Mouse (Mus musculus) hindbrain, embryonic 10.5 days (tissue): Measurements from ENCODE around the gene Hira. TPM values are rescaled to one million over a fixed set of nuclear protein-coding genes. Genes with fewer than 3 reads are reported as not detected.

Experiments
- DNase-seq: peaks from one replicate; pipeline ENCODE4 v3.0.0-alpha.2; 2017; ENCODE audit warnings: low spot score
- H3K27ac ChIP-seq: fragments of 300-500 bp; sonication (generic); 2 replicates; pipeline ENCODE4 v1.5.1; 2016; ENCODE audit warnings: mild to moderate bottlenecking, moderate library complexity
- H3K27me3 ChIP-seq: fragments of 300-500 bp; sonication (generic); 2 replicates; pipeline ENCODE4 v1.6.1; 2016; ENCODE audit warnings: mild to moderate bottlenecking; ENCODE audit not compliant: poor library complexity, insufficient read depth, severe bottlenecking
- H3K36me3 ChIP-seq: fragments of 300-500 bp; sonication (generic); 2 replicates; pipeline ENCODE4 v1.6.1; 2016; ENCODE audit warnings: mild to moderate bottlenecking, moderate library complexity
- H3K4me1 ChIP-seq: fragments of 300-500 bp; sonication (generic); replicated peaks from 2 replicates; pipeline ENCODE4 v1.6.1; 2016; ENCODE audit warnings: mild to moderate bottlenecking
- H3K4me3 ChIP-seq: fragments of 300-500 bp; sonication (generic); 2 replicates; pipeline ENCODE4 v1.5.1; 2016; ENCODE audit warnings: mild to moderate bottlenecking, moderate library complexity
- H3K9me3 ChIP-seq: fragments of 300-500 bp; sonication (generic); 2 replicates; pipeline ENCODE4 v1.6.1; 2016; ENCODE audit warnings: mild to moderate bottlenecking, moderate library complexity
- WGBS: fragments of 180-500 bp; shearing (Covaris S2); methylation state at CpG from one replicate; pipeline ENCODE4 v1.1.7; 2016; 5-methylcytosine and 5-hydroxymethylcytosine counted together
- polyA plus RNA-seq: library from polyadenylated mRNA; unstranded; fragments of >200 nt; fragmentation: Nextera tagmentation; extraction: Ambion mirVana; gene quantifications from 2 replicates; pipeline ENCODE4 v1.2.1, GENCODE M21; 2016

Hira gene
- polyA plus RNA-seq, 1 experiment from 2014 or later, result 18.4 TPM

DNA sequence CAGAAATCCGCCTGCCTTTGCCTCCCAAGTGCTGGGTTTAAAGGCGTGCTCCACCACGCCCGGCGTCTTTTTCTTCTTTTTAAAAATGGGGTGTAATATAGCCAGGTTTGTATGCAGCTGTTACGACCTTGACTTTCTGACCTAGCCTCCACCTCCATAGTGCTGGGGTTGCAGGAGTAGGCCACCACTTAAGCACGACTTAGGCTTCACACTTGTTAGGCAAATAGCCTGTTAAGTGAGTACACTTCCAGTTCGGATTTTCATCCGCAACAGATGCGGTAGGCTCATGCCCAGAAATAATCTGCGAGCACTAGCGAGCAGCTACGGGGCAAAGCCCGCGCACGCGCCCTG lies 771 bp upstream of the Hira start:
- peaks cover 21% of the 10 kb centered on the region for H3K4me1 ChIP-seq
- peak overlapping the region; percentile 93 for H3K4me3 ChIP-seq
- no peaks in the 10 kb centered on the region for H3K27me3 ChIP-seq
- H3K27ac ChIP-seq, result peak overlapping the region; percentile 97
- 1% methylated on average over 17 of the region's 17 CpGs for WGBS
- no peaks in the 10 kb centered on the region for H3K9me3 ChIP-seq
- peaks cover 62% of the 10 kb centered on the region for H3K36me3 ChIP-seq
- DNase-seq, result no peak

DNA sequence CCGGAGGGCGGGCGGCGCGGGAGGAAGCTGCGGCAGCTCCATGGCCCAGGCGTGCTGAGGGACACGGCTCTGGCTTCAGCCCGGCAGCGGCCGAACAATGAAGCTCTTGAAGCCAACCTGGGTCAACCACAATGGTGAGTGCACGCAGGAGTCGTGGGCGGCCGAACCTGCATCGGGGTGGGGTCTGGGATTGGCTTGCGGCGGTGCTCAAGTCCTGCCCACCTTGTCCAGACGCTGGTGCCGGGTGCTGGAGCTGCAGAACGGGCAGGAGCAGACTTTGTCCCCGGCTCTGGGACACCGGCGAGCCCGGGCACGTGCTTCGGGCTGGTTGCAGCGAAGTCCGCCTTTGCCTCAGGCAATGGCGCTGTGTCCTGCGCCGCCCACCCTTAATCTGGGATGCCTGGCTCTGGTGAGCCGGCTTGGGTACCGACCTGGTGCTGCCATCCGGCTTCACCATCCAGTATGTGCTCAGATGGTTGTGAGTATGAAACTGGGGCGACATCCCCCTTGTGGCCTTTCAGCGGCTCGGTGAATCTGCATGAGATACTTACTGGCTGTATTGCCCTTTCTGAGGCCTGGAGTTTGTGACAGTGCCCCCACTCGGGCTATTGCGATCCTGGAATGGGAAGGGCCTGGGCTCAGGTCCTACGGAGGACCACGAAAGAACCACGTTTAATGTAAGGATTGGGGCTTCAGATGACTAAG lies 701 bp downstream of the Hira start:
- peaks cover 21% of the 10 kb centered on the region for H3K4me1 ChIP-seq
- peak overlapping the region; percentile 97 for H3K27ac ChIP-seq
- H3K4me3 ChIP-seq, result peak overlapping the region; percentile 93
- peak; percentile 80 for DNase-seq
- 0 out of 2 replicates have a peak, but pooled peaks cover under 1% of the 10 kb centered on the region for H3K9me3 ChIP-seq
- no peaks in the 10 kb centered on the region for H3K27me3 ChIP-seq
- WGBS, result under 1% methylated on average over 43 of the region's 43 CpGs
- peaks cover 62% of the 10 kb centered on the region for H3K36me3 ChIP-seq

GRCm38 (mm10) chr16:18878091-18878720 lies 1.4 kb downstream of the Hira start:
- no peak for DNase-seq
- Histone ChIP-seq H3K4me3 (peak overlapping the region; percentile 93), H3K27ac (peak overlapping the region; percentile 97), H3K27me3 (no peaks in the 10 kb centered on the region), H3K4me1 (peaks cover 21% of the 10 kb centered on the region), H3K9me3 (0 out of 2 replicates have a peak, but pooled peaks cover 5% of the 10 kb centered on the region), H3K36me3 (peaks cover 62% of the 10 kb centered on the region)
- WGBS, result 31% methylated on average over 20 of the region's 20 CpGs

- H3K36me3 ChIP-seq, result peaks cover 73% of the 10 kb centered on the region
- DNase-seq, result no peak
Observed at GRCm38 (mm10) chr16:18884044-18884443, 7.2 kb downstream of the Hira start.

DNA sequence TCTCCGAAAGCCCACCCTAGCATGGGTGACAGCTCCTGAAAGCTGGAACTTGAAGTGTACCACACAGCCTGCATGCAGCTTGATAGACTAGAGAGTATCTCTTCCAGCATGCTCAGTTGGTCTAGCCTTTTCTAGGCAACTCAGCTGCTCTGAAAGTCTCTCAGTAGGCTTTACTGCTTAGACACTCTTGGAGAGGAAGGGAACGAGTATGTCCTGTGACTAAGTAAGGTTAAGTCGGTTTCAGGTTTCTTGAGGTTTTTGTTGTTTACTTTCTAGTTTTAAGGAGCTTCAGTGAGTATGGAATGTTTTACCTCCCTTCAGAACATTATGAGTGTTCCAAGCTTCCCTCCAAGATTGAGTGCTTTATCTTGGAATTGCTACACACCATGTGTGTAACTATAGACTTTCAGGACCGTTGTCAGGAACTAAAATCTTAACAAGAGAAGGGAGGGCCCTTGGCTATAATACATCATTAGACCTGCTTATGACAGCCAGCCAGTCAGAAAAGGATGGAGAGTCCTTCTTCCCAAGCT lies 17.1 kb downstream of the Hira start:
- H3K36me3 ChIP-seq, result peaks cover 43% of the 10 kb centered on the region

More at GRCm38 (mm10) chr16:18884044-18884443, 7.2 kb downstream of the Hira start:
- Histone ChIP-seq H3K27ac (no peak overlapping the region), H3K4me3 (no peak overlapping the region), H3K27me3 (no peaks in the 10 kb centered on the region), H3K4me1 (0 out of 2 replicates have a peak, but pooled peaks cover 9% of the 10 kb centered on the region), H3K9me3 (0 out of 2 replicates have a peak, but pooled peaks cover 5% of the 10 kb centered on the region)

GRCm38 (mm10) chr16:18895249-18895648 lies 18.4 kb downstream of the Hira start:
- Histone ChIP-seq H3K36me3 (peaks cover 57% of the 10 kb centered on the region), H3K27ac (no peak overlapping the region), H3K9me3 (no peaks in the 10 kb centered on the region), H3K27me3 (no peaks in the 10 kb centered on the region), H3K4me3 (no peak overlapping the region), H3K4me1 (no peaks in the 10 kb centered on the region)
- no peak for DNase-seq
- WGBS, result 85% methylated on average over 3 of the region's 3 CpGs

More for the DNA sequence above, 17.1 kb downstream of the Hira start:
- WGBS, result 91% methylated on average over 4 of the region's 4 CpGs
- no peak overlapping the region for H3K27ac ChIP-seq
- no peaks in the 10 kb centered on the region for H3K4me1 ChIP-seq
- no peaks in the 10 kb centered on the region for H3K27me3 ChIP-seq
- DNase-seq, result no peak
- H3K9me3 ChIP-seq, result no peaks in the 10 kb centered on the region
- no peak overlapping the region for H3K4me3 ChIP-seq

- H3K27ac ChIP-seq, result no peak overlapping the region
- DNase-seq, result no peak
- no peaks in the 10 kb centered on the region for H3K27me3 ChIP-seq
- no peak overlapping the region for H3K4me3 ChIP-seq
- WGBS, result 89% methylated on average over 10 of the region's 10 CpGs
- no peaks in the 10 kb centered on the region for H3K9me3 ChIP-seq
- H3K36me3 ChIP-seq, result peaks cover 68% of the 10 kb centered on the region
- H3K4me1 ChIP-seq, result no peaks in the 10 kb centered on the region
Observed at GRCm38 (mm10) chr16:18896429-18896828, 19.6 kb downstream of the Hira start.

- no peak for DNase-seq
- no peak overlapping the region for H3K4me3 ChIP-seq
- no peaks in the 10 kb centered on the region for H3K4me1 ChIP-seq
- no peaks in the 10 kb centered on the region for H3K9me3 ChIP-seq
- peaks cover 97% of the 10 kb centered on the region for H3K36me3 ChIP-seq
- no peaks in the 10 kb centered on the region for H3K27me3 ChIP-seq
- WGBS, result 92% methylated on average over 1 of the region's 1 CpGs
- H3K27ac ChIP-seq, result no peak overlapping the region
Observed at GRCm38 (mm10) chr16:18905648-18906047, 28.8 kb downstream of the Hira start.

DNA sequence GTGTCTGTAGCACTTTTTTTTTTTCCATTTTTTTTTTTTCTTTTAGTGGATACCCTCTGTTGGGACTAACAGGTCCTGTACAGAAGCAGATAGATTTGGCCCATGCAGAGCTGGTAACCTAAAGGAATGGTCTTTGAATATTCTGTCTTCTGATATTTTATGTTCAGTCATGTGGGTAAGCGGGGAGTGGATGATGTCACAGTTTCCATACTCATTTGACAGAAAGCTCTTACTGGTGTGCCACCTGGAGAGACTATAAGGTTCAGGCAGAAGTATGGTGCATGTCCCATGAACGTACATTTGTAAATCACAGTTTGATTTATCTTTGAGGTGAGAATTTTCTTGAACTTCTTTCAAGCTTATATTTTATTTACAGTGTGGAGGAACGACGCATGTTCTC lies 39.2 kb downstream of the Hira start:
- H3K36me3 ChIP-seq, result peaks cover 91% of the 10 kb centered on the region
- H3K27me3 ChIP-seq, result no peaks in the 10 kb centered on the region
- no peak for DNase-seq
- no peak overlapping the region for H3K4me3 ChIP-seq
- H3K9me3 ChIP-seq, result no peaks in the 10 kb centered on the region
- H3K27ac ChIP-seq, result no peak overlapping the region
- 95% methylated on average over 4 of the region's 4 CpGs for WGBS
- no peaks in the 10 kb centered on the region for H3K4me1 ChIP-seq

DNA sequence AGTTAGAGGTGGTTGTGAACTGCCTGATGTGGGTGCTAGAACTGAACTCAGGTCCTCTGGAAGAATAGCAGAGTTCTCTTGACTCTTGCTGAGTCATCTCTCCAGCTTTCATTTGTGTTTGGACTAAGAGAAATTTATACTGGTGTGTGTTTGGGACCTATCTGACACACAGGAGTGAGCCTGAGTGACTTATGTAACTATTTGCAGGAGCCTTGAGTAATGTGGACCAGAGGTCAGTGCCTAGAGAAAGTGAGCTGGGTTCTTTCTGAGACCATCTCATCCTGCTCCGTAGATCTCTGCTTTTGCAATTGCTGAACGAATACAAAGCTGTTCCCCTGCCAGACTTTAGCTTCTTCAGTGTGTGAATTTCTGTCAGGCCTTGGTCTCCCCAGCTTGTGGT lies 44.9 kb downstream of the Hira start:
- 95% methylated on average over 2 of the region's 2 CpGs for WGBS
- no peak overlapping the region for H3K4me3 ChIP-seq
- no peak overlapping the region for H3K27ac ChIP-seq
- no peak for DNase-seq
- no peaks in the 10 kb centered on the region for H3K27me3 ChIP-seq
- H3K36me3 ChIP-seq, result peaks cover 98% of the 10 kb centered on the region
- H3K9me3 ChIP-seq, result no peaks in the 10 kb centered on the region
- H3K4me1 ChIP-seq, result no peaks in the 10 kb centered on the region

DNA sequence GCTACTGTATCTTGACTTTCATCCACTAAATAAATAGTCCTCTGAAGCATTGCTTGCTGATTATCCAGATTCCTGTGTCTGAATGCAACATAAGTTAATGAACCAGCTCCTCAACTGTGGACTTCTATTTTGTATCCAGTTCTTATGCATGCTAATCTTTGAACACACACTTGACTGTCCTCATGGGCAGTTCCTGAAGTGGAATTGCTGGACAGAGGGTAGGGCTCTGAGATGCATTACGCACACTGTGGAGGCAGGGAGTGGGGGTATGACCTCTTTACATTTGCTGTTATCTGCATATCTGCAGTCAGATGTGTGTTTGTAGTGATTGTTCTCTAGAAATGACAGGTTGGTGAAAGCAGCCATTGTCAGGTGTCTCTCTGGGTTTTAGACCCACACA lies 51.1 kb downstream of the Hira start:
- H3K9me3 ChIP-seq, result no peaks in the 10 kb centered on the region

DNA sequence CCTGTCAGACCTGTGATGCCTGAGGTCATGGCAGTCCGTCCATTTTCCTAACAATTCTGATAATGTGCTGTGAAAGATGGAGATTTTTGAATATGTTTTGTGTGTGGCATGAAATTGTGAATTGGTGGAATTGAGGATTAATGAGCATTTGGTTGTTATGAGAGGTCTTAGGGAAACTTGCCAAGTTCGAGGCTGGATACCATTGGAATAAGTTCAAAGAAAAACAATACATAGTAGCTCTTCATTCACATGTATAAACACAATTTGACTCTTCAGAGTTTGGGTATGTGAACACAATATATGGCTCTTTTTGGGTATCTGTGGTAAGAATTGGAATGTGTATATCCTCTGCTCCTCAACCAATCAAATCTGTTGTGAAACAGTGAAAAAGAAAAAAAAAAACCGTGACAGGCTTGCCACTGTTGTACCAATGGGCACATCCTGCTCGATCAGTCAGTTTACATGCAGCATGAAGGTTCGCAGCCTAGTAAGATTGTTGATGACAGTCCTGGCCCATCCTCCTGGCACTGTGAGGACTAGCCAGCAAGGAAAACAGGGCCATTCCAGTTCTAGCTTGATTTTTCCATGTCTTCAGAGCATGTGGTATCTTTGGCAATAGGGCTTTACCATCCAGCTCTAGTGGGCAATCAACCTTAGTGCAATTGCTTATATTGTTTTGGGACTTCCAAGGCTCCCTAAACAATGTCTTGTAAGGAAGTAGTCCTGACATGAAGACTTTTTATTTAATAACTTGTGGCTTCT lies 61.7 kb downstream of the Hira start:
- Histone ChIP-seq H3K27me3 (no peaks in the 10 kb centered on the region), H3K36me3 (peaks cover 91% of the 10 kb centered on the region), H3K4me3 (no peak overlapping the region), H3K4me1 (no peaks in the 10 kb centered on the region), H3K9me3 (no peaks in the 10 kb centered on the region), H3K27ac (no peak overlapping the region)
- WGBS, result 90% methylated on average over 5 of the region's 5 CpGs
- DNase-seq, result no peak

More for the DNA sequence above, 51.1 kb downstream of the Hira start:
- H3K4me1 ChIP-seq, result no peaks in the 10 kb centered on the region
- no peak for DNase-seq
- no peak overlapping the region for H3K27ac ChIP-seq
- H3K4me3 ChIP-seq, result no peak overlapping the region
- H3K36me3 ChIP-seq, result peaks cover 94% of the 10 kb centered on the region
- 96% methylated on average over 1 of the region's 1 CpGs for WGBS
- H3K27me3 ChIP-seq, result no peaks in the 10 kb centered on the region

GRCm38 (mm10) chr16:18943906-18944305 lies 67.1 kb downstream of the Hira start:
- no peaks in the 10 kb centered on the region for H3K9me3 ChIP-seq
- H3K27ac ChIP-seq, result no peak overlapping the region
- H3K4me1 ChIP-seq, result no peaks in the 10 kb centered on the region
- no peaks in the 10 kb centered on the region for H3K27me3 ChIP-seq
- 95% methylated on average over 6 of the region's 6 CpGs for WGBS
- no peak for DNase-seq
- H3K36me3 ChIP-seq, result peaks cover 93% of the 10 kb centered on the region
- no peak overlapping the region for H3K4me3 ChIP-seq
